ENCODE assay signal across 10 mouse cellular contexts in the genomic region with DNA sequence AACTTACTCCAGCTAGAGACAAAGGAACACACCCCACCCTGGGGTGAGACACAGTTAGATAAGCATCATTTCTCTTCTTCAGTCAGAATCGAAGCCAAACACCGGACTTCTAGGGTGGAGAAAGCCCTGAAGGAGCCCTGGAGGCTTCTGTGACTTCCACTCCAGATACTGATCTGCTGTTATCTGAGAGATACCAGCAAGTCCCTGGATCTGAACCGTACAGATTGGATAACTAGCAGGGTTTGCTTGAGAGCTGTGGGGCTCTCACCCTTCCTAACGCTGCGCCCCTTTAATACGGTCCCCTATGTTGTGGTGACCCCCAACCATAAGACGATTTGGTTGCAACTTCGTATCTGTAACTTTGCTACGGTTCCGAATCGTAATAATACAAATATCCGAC. TPM values are rescaled to one million over a fixed set of nuclear protein-coding genes. Genes with fewer than 3 reads are reported as not detected.
A peak's percentile ranks its signal among the peaks of the same experiment; 100 is the strongest.
DNase-seq lines count a peak whose midpoint lies in the region; ATAC-seq and TF ChIP-seq lines count a peak whose summit lies in the region.
"Had no signal": no experiment of that assay in that cellular context is flagged by ENCODE, and none has a peak within 500 bp of the region (broad histone marks: within the 10 kb centered on the region; RNA-seq: fewer than 3 reads in every experiment).

No protein-coding gene starts in this region.

- H3K36me3 ChIP-seq in hindbrain, embryonic 10.5 days = peaks cover 56% of the 10 kb centered on the region
- peaks cover 4% of the 10 kb centered on the region; the same call in 1 of the 2 replicates for H3K36me3 ChIP-seq in hindbrain, embryonic 11.5 days (ENCODE audit: control insufficient read depth, insufficient read depth, low read length)
- H3K36me3 ChIP-seq in neural tube, embryonic 12.5 days = peaks cover 49% of the 10 kb centered on the region
- peaks cover 53% of the 10 kb centered on the region for H3K36me3 ChIP-seq in limb, embryonic 15.5 days
- H3K36me3 ChIP-seq in stomach, postnatal 0 days (ENCODE audit: control insufficient read depth, insufficient read depth, low read length) = peaks cover 30% of the 10 kb centered on the region
- peaks cover 45% of the 10 kb centered on the region for H3K36me3 ChIP-seq in hindbrain, embryonic 14.5 days (replicated peaks; ENCODE audit: control insufficient read depth, insufficient read depth)

- peaks cover 22% of the 10 kb centered on the region for H3K4me1 ChIP-seq in hindbrain, embryonic 10.5 days (replicated peaks)
- H3K4me1 ChIP-seq in hindbrain, embryonic 11.5 days (replicated peaks; ENCODE audit: control insufficient read depth, insufficient read depth, low read length) = no peaks in the 10 kb centered on the region; the same call in 1 of the 2 replicates
- peaks cover 15% of the 10 kb centered on the region for H3K4me1 ChIP-seq in neural tube, embryonic 12.5 days
- H3K4me1 ChIP-seq in limb, embryonic 15.5 days = peaks cover 13% of the 10 kb centered on the region
- peaks cover 2% of the 10 kb centered on the region; the same call in 1 of the 2 replicates for H3K4me1 ChIP-seq in stomach, postnatal 0 days (replicated peaks; ENCODE audit: control insufficient read depth, insufficient read depth)
- peaks cover 13% of the 10 kb centered on the region for H3K4me1 ChIP-seq in hindbrain, embryonic 14.5 days (replicated peaks; ENCODE audit: control insufficient read depth, insufficient read depth, low read length)

- no peak for TF ChIP-seq EP300 in stomach, postnatal 0 days (optimal IDR thresholded peaks at IDR 0.05)

- H3K4me2 ChIP-seq in hindbrain, embryonic 11.5 days (replicated peaks; ENCODE audit: low read depth, low read length) = no peak overlapping the region
- peak overlapping the region; percentile 97 for H3K4me2 ChIP-seq in neural tube, embryonic 12.5 days (replicated peaks)
- H3K4me2 ChIP-seq in limb, embryonic 15.5 days = no peak overlapping the region
- H3K4me2 ChIP-seq in stomach, postnatal 0 days (replicated peaks; ENCODE audit: low read depth) = peak overlapping the region; percentile 90
- H3K4me2 ChIP-seq in hindbrain, embryonic 14.5 days (replicated peaks) = no peak overlapping the region

- no peak for TF ChIP-seq CTCF in stomach, postnatal 0 days (IDR thresholded peaks at IDR 0.05; ENCODE audit: low read depth)

- ATAC-seq in hindbrain, embryonic 11.5 days (ENCODE audit: low FRiP score) = no peak
- no peak for ATAC-seq in neural tube, embryonic 12.5 days (ENCODE audit: low FRiP score, low read depth)
- no peak for ATAC-seq in limb, embryonic 15.5 days (ENCODE audit: insufficient number of reproducible peaks, low FRiP score, low TSS enrichment, low read depth)
- no peak for ATAC-seq in stomach, postnatal 0 days (ENCODE audit: low FRiP score, low TSS enrichment)
- ATAC-seq in hindbrain, embryonic 14.5 days (ENCODE audit: low FRiP score) = no peak

- no peak overlapping the region for H3K9ac ChIP-seq in hindbrain, embryonic 11.5 days (ENCODE audit: low read depth, low read length)
- H3K9ac ChIP-seq in neural tube, embryonic 12.5 days = 0 out of 2 replicates have a peak overlapping the region, but pooled peaks have one; percentile 5
- no peak overlapping the region for H3K9ac ChIP-seq in limb, embryonic 15.5 days
- H3K9ac ChIP-seq in stomach, postnatal 0 days (ENCODE audit: low read length) = peak overlapping the region; percentile 85; the same call in 1 of the 2 replicates
- H3K9ac ChIP-seq in hindbrain, embryonic 14.5 days = no peak overlapping the region

- no peaks in the 10 kb centered on the region for H3K9me3 ChIP-seq in hindbrain, embryonic 10.5 days
- H3K9me3 ChIP-seq in hindbrain, embryonic 11.5 days (ENCODE audit: control insufficient read depth, low read length) = no peaks in the 10 kb centered on the region
- no peaks in the 10 kb centered on the region for H3K9me3 ChIP-seq in neural tube, embryonic 12.5 days
- no peaks in the 10 kb centered on the region for H3K9me3 ChIP-seq in limb, embryonic 15.5 days
- H3K9me3 ChIP-seq in stomach, postnatal 0 days (ENCODE audit: control insufficient read depth, low read length) = no peaks in the 10 kb centered on the region
- no peaks in the 10 kb centered on the region for H3K9me3 ChIP-seq in hindbrain, embryonic 14.5 days (ENCODE audit: control insufficient read depth, low read length)

- 94% methylated on average over 12 of the region's 12 CpGs for WGBS in hindbrain, embryonic 10.5 days
- 95% methylated on average over 12 of the region's 12 CpGs for WGBS in hindbrain, embryonic 11.5 days
- 97% methylated on average over 12 of the region's 12 CpGs for WGBS in neural tube, embryonic 12.5 days
- 93% methylated on average over 12 of the region's 12 CpGs for WGBS in limb, embryonic 15.5 days
- WGBS in stomach, postnatal 0 days = 83% methylated on average over 12 of the region's 12 CpGs
- WGBS in hindbrain, embryonic 14.5 days = 95% methylated on average over 12 of the region's 12 CpGs

- H3K27me3 ChIP-seq in hindbrain, embryonic 10.5 days (ENCODE audit: insufficient read depth, poor library complexity, severe bottlenecking) = no peaks in the 10 kb centered on the region
- H3K27me3 ChIP-seq in hindbrain, embryonic 11.5 days (ENCODE audit: control insufficient read depth, insufficient read depth, low read length) = no peaks in the 10 kb centered on the region
- no peaks in the 10 kb centered on the region for H3K27me3 ChIP-seq in neural tube, embryonic 12.5 days (replicated peaks)
- no peaks in the 10 kb centered on the region for H3K27me3 ChIP-seq in limb, embryonic 15.5 days
- no peaks in the 10 kb centered on the region for H3K27me3 ChIP-seq in stomach, postnatal 0 days (ENCODE audit: control insufficient read depth, insufficient read depth, low read length)
- no peaks in the 10 kb centered on the region for H3K27me3 ChIP-seq in hindbrain, embryonic 14.5 days (ENCODE audit: control insufficient read depth, insufficient read depth, low read length)

- no peak for DNase-seq in hindbrain, embryonic 10.5 days (ENCODE audit: low spot score)
- no peak for DNase-seq in hindbrain, embryonic 11.5 days (ENCODE audit: low spot score)
- no peak for DNase-seq in neural tube, embryonic 10.5 days (ENCODE audit: extremely low spot score, low spot score)
- DNase-seq in stomach, postnatal 0 days (ENCODE audit: low spot score) = no peak
- no peak for DNase-seq in hindbrain, embryonic 14.5 days (ENCODE audit: low spot score)
- DNase-seq in adrenal gland, adult 2 months = no peak
- DNase-seq: adrenal gland, adult 8-10 months; cerebellum, adult 8-10 months had no signal

- peak overlapping the region; percentile 89 for H3K4me3 ChIP-seq in hindbrain, embryonic 10.5 days
- no peak overlapping the region for H3K4me3 ChIP-seq in hindbrain, embryonic 11.5 days (ENCODE audit: low read depth, low read length)
- H3K4me3 ChIP-seq in neural tube, embryonic 12.5 days = no peak overlapping the region
- H3K4me3 ChIP-seq in limb, embryonic 15.5 days = 0 out of 2 replicates have a peak overlapping the region, but pooled peaks have one; percentile 89
- no peak overlapping the region for H3K4me3 ChIP-seq in stomach, postnatal 0 days (ENCODE audit: low read depth, low read length)
- no peak overlapping the region for H3K4me3 ChIP-seq in hindbrain, embryonic 14.5 days (replicated peaks; ENCODE audit: low read length)

- H3K27ac ChIP-seq in hindbrain, embryonic 10.5 days = no peak overlapping the region
- H3K27ac ChIP-seq in hindbrain, embryonic 11.5 days (ENCODE audit: low read depth, low read length) = no peak overlapping the region
- H3K27ac ChIP-seq in neural tube, embryonic 12.5 days = no peak overlapping the region
- no peak overlapping the region for H3K27ac ChIP-seq in limb, embryonic 15.5 days
- peak overlapping the region; percentile 71 for H3K27ac ChIP-seq in stomach, postnatal 0 days (replicated peaks)
- H3K27ac ChIP-seq in hindbrain, embryonic 14.5 days = no peak overlapping the region

RNA-seq across cellular contexts. Expression of gene Prkab1, which starts 2.2 kb away (rescaled TPM):
- polyA plus RNA-seq in hindbrain, embryonic 10.5 days (2016; fragmentation: Nextera tagmentation; extraction: Ambion mirVana) = 68.3 and 72.0 TPM in 2 replicates
- polyA plus RNA-seq in hindbrain, embryonic 11.5 days (2014; fragmentation: Nextera tagmentation; extraction: Ambion mirVana) = 44.8 and 54.3 TPM in 2 replicates
- 57.5 and 62.2 TPM in 2 replicates for polyA plus RNA-seq in neural tube, embryonic 12.5 days (2016; fragmentation: Nextera tagmentation; extraction: Ambion mirVana)
- polyA plus RNA-seq in limb, embryonic 15.5 days (2015; fragmentation: Nextera tagmentation; extraction: Ambion mirVana) = 58.6 and 61.3 TPM in 2 replicates
- 56.6 and 65.0 TPM in 2 replicates for polyA plus RNA-seq in stomach, postnatal 0 days (2015; fragmentation: Nextera tagmentation; extraction: Ambion mirVana)
- polyA plus RNA-seq in hindbrain, embryonic 14.5 days (2014; fragmentation: Nextera tagmentation; extraction: Ambion mirVana) = 45.6 and 47.7 TPM in 2 replicates
- 10 to 100 TPM; 60.7 to 90.8 TPM for total RNA-seq in adrenal gland, adult 2 months (2021)
- 118 and 163 TPM in 2 replicates for polyA plus RNA-seq in adrenal gland, adult 2 months (2012; rRNA removed)

Comparison
In these comparisons a context has a peak if more than half of its experiments do, and no peak if none do; other contexts are left out.
1. H3K4me3 ChIP-seq: peak in hindbrain, embryonic 10.5 days (single experiment) and limb, embryonic 15.5 days (single experiment); none in hindbrain, embryonic 11.5 days (single experiment), neural tube, embryonic 12.5 days (single experiment), stomach, postnatal 0 days (single experiment) and hindbrain, embryonic 14.5 days (single experiment).
2. H3K4me2 ChIP-seq: peak in neural tube, embryonic 12.5 days (single experiment) and stomach, postnatal 0 days (single experiment); none in hindbrain, embryonic 11.5 days (single experiment), limb, embryonic 15.5 days (single experiment) and hindbrain, embryonic 14.5 days (single experiment).
3. H3K9ac ChIP-seq: peak in neural tube, embryonic 12.5 days (single experiment) and stomach, postnatal 0 days (single experiment); none in hindbrain, embryonic 11.5 days (single experiment), limb, embryonic 15.5 days (single experiment) and hindbrain, embryonic 14.5 days (single experiment).